Mouse (Mus musculus) heart, postnatal 10 days (tissue): Measurements from ENCODE around the gene Chchd4. TPM values are rescaled to one million over a fixed set of nuclear protein-coding genes. Genes with fewer than 3 reads are reported as not detected.
"Not testable (repeated sequence)": the region's sequence is repeated elsewhere in the genome, so short reads cannot be mapped to it uniquely, and the experiment has no call there.

ENCODE experiments used
- DNase-seq, 2 experiments: peaks; one replicate each; pipeline ENCODE4 v3.0.0; 2021
- intact Hi-C: fragments of 180-260 bp; cut with DNase I; formaldehyde crosslinking; loops from one replicate; pipeline ENCODE4 v1.15.1; 2025
- total RNA-seq, 2 experiments: library from RNA; stranded (reverse); gene quantifications; 2 replicates each; pipeline ENCODE4 v1.2.3; 2021

The Chchd4 gene
- total RNA-seq, 2 experiments from 2014 or later, result 16.9 to 17.4 TPM

DNA sequence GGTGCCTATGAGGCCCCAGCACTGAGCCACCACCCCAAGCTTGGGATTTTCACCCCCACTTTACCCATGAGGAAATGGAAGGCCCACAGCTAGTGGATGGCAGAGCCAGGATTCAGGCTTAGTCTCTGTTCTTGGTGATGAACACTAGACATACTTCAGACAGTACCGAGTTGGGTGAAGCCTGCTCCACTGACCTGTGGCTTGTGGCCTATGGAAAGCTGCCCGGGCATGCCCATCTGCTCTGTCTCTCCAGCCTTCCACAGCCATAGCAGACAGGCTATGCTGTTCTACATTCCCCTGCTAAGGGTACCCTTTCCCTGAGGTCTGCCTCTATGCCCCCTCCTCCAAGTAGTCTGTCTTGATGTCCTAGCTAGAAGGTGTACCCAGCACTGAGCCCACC is 3.2 kb upstream of the Chchd4 start:
- intact Hi-C loops, result no loop called here
- DNase-seq, result no peak

DNA sequence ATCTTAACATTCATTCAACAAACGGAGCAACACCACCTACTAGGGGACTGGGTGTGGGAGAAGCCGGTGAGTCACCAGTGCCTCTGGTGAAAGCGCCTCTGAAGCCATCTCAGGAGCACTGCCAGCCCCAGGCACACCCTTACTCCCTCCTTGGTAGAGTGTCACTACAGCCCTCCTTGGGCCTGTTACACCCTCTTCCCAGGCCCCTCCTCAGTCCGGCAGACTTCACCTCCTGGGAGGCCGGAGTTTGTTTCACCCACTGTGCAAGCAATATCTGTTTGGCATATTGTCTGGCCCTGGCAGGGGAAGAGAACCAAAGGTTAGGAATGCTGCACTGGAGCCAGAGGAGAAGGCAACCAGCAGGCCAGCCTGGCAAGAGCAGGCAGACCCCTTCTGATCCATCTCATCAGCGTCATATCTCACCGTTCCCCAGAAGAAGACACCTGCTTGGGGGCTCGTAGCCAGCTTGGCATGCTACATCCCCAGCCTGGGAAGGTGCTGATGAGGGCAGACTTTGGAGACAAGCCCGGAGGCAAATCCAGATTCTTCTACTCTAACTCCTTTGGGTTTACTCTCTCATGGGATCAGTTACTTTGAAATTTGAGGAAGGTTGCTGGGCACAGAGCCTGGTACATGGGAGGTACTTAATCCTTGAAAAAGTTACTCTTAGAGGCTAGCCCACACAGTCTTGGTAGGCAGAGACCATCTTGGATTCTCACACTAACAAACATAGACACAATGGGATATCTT is 1.3 kb upstream of the Chchd4 start:
- intact Hi-C loops, result no loop called here
- peak; percentile 42 for DNase-seq

DNA sequence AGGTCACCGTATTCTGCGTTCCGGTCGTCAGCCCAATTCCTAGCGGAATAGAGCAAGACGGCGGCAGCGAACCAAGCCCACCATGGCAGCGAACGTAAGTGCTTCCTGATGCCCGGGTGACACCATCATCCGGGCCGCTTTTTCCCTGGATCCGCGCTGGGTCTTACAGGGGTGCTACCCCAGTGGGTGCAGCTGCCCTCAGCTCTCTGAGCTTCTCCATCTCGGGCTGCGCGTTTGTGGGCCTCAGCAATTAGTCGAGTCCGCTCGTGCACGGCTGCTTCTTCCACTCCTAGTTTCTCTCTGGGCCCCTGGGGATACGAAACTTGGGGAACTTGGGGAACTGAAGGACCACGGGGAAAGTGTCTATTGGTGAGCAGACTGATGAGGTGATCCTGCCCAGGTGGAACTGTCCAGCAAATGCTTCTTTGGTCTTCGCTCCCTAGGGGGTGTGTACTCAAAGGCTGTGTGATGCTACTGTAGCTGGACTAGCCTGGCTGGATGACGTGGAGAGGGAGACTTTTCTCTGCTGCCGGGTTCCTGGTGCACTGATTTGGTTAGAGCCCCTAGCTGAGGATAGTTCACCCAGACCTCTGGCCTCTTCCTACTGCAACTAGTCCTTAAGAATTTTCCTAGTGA is 577 bp upstream of the Chchd4 start:
- intact Hi-C loops, result no loop called here

DNA sequence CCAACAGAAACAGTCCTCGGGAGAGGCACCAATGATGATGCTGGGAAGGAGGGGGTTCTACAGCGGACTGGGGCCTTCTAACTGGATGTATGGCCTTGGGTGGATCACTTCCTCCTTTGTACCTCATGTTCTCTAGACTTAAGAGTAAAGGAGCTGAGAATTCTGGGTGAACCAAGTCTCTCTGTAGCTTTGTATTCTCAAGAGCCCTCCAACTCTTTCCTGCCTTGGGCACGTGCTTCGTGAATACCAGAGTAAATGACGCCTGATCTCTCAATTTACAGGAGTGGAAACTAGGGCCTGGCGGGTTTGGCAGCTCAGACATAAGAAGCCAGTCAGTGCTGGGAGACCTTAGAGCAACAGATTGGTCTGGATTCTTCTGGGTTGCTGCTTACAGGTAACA is 1.0 kb downstream of the Chchd4 start:
- no peak for DNase-seq
- intact Hi-C loops, result no loop called here

More for the DNA sequence above, 577 bp upstream of the Chchd4 start:
- DNase-seq, result no peak

DNA sequence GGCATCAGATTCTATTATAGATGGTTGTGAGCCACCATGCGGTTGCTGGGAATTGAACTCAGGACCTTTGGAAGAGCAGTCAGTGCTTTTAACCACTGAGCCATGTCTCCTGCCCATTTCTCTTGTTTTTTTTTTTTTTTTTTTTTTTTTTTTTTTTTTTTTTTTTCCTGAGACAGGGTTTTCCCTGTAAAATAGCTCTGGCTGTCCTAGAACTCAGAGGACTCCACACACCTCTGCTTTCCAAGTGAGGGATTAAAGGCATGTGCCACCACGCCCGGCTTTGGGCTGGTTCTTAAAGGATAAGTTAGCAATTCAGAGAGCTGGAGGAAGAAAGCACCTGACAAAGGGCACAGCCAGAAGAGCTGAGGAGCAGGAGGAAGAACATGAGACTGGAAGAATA is 1.9 kb downstream of the Chchd4 start:
- intact Hi-C loops, DNase-seq: not testable (repeated sequence)

DNA sequence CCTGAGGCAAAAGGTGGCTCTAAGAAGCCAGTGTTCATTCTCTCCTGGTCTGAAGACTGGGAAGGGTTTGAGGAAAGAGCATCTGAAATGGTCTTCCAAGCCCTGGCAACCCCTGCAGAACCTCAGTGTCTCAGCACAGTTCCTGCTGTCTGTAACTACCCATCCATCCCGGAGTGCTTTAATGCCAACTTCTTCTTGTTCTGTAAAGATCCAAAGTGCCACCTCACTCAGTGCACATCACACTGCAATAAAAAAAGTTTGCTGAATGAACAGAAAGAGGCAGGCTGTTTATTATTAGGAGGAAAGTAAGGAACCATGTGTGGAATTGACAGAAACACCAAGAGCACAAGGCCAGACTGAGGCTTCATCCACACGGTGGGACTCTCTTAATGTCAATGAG is 2.6 kb downstream of the Chchd4 start:
- intact Hi-C loops, result no loop called here

DNA sequence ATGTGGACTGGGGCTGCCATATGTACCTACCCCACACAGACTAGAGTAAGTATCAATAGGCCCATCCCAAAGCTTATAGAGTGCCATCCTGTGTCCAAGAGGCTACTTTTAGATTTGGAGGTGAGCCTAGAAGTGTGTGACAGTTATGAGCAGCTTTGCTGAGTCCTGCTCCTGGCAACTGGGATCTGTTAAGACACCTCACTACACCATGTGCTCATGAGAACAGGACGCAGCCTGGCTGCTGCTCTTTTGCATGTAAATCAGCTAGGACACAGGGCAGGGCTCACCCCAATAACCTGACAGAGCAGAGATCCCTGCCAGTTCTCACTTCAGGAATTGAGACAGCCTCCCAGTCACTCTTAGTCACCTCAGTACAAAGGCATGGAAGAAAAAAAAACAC is 6.2 kb downstream of the Chchd4 start:
- intact Hi-C loops, result no loop called here
- no peak for DNase-seq

More for the DNA sequence above, 2.6 kb downstream of the Chchd4 start:
- DNase-seq, result no peak

DNA sequence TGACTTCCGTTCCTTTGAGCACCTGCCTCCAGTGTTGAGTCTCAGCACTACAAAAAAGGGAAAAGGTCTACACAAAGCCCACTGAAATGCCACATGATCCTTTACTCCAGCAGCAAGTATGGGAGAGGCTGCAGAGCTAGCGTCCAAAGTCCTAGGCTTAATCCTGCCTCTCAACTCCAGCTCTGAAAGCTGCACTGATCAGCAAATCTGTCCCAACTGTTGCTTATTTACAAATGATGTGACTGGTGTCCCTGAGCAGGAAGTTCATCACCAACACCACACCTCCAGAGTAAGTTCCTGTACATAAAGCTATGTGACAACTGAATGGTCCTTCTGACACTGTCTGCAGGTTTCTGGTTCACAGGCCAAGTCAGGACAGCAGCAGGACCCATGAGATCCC is 7.6 kb downstream of the Chchd4 start:
- no peak for DNase-seq
- intact Hi-C loops, result no loop called here

DNA sequence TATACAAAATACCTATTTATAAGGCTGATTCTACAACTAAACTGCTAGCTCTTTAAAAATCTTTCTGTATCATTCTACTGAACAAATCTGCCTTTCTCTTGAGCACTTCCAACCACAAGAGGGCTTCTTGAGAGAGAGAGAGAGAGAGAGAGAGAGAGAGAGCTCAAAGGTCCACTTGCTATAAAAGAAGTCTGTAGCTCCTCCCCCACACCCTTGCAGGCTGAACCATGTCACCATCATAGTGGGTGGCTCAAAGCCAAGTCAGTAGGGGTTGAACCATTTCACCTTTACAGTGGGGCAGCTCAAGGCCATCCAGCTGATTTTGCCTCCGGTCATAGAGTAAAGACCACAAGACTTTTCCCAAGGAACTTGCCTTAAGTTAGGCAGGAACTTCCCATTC is 13.9 kb downstream of the Chchd4 start:
- no peak for DNase-seq

DNA sequence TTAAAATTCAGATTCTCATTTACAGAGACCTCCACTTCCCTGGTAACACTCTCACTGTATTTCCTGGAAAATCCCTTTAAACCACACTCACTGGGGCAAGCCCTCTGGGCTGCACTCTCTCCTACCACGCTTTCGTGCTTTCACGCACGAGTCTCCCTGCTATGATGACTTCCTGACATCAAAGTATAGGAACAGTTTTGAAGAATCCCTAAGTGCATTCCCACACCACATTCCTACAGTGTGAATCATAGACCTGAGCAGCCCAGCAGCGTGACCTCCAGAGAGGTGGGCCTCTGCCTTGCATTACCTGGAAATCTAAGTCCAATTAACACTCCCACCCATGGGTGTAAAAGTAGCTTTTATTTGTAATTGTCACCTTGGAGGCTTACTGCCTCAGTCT is 18.8 kb downstream of the Chchd4 start:
- no peak for DNase-seq
- intact Hi-C loops, result no loop called here

More for the DNA sequence above, 13.9 kb downstream of the Chchd4 start:
- intact Hi-C loops, result no loop called here

DNA sequence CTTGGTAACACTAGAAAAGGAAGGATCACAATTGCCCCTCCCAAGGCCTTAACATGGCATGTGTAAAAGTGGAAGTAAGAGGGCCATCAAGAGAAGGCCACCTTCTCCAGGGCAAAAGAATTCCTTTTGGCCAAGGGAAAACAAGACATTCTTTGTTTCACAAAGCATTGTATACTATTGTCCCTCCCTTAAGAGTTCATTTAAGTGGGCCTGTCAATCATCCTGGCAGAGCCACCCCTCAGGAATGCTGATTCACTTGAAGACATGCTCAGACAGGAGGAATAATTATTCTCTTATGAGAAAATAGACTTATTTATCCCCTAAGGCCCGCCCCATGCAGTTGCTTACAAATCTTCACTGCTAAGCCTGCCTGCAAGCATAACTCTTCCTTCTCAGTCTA is 21.3 kb downstream of the Chchd4 start:
- intact Hi-C loops, result no loop called here

DNA sequence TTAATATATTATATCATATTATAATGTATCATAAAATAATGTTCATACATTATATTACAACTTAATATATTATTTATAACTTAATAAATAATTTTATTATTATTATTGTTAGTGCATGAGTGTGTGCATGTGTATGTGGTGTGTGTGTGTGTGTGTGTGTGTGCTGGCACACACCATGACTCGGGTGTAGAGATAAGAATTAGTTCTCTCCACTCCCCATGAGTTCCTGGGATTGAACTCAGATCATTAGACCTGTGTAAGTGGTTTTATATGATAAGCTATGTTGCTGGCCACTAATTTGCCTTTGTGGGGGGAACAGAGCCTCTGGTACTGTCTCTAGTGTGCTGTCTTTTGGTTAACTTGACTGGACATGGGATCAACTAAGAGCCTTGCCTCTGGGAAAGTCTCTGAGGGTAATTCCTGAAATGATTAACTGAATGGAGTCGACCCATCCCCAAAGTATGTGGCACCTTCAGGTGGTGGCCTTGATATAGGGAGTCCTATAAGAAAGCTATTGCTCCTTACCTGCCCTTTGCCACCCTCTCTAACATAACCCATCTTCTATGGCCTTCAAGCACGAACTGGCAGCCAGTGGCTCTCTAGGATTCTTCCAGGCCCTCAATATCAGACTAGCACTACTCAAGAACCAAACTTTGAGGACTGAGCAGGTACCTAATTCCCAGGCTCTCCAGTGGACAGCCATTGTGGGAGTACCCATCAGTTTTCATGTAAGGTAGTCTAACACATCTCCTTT is 23.7 kb downstream of the Chchd4 start:
- intact Hi-C loops, result no loop called here
- no peak for DNase-seq

More for the DNA sequence above, 21.3 kb downstream of the Chchd4 start:
- DNase-seq, result no peak

DNA sequence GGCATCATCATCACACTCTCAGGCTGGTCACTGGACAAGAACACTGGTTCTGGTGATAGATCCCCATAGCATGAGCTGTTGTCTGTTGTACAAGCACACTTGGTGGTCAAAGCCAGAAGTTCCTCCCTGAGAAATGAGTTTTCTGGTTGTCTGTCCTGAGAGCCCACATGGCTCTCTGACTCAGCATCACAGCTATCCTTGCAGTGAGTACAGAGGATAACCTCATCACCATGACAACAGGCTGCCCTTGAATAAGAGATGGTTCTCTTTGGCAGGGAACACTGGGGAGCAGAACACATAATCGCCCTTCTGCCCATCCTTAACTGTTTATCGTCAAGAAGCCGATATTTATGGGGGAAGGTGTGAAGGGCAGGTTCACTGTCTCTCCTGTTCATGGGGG is 28.0 kb downstream of the Chchd4 start:
- no peak for DNase-seq
- intact Hi-C loops, result no loop called here

DNA sequence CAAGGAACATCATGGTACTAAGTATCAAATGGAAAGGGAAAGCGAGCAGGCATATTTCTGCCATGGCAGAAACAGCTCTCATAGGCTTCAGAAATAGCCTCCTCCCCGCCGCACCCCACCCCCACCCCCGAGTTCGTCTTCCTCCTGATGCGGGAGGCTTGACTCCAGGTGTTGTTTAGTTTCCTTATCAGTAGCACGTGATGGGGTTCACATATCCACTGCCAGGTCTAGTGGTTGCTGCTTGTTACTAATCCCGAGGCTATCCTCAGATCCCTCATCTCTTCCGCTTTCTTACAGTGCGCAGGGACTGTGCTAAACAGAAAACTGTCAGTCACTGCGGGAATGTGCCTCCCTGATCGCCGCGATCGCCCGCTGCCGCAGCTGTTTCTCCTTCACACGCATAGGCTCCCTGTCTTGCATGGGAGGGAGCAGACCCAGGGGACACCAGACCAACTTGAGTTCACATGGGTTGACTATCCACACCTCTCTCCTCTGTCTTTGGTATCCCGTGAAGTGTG is 32.1 kb downstream of the Chchd4 start:
- DNase-seq, result peak in 1 of 2 experiments; percentile 7
- intact Hi-C loops, result no loop called here

DNA sequence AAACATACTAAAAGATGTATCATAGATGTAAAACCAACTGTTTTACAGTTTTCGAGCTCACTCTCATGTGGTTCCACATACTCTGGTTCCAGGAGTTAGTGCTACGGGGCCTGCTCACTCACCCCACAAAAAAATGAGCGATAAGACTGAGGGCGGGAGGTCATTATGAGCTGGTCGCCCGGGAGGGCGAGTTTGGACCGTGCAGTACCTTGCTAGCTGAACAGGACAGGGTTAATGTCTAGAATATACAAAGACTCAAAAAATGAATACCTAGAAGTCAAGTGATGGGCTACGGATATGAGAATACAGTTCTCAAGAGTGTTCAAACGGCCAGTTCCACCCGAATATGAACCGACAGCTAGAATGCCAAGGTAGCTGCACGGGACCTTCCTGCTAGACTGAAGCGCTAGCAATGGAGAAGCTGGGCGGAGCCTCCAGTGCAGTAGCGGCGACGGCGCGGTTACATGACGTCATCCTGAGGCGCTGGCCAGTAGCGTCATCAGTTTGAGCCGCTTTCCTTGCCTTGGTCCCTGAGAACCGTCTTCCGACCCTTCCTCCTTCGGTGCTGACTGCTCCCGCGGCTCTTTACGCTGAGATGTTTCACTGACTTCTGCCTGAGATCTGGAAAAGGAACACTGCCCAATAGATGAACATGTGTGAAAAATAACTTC is 32.7 kb downstream of the Chchd4 start:
- peak; percentile 97 to 98 for DNase-seq
- intact Hi-C loops, result no loop called here

DNA sequence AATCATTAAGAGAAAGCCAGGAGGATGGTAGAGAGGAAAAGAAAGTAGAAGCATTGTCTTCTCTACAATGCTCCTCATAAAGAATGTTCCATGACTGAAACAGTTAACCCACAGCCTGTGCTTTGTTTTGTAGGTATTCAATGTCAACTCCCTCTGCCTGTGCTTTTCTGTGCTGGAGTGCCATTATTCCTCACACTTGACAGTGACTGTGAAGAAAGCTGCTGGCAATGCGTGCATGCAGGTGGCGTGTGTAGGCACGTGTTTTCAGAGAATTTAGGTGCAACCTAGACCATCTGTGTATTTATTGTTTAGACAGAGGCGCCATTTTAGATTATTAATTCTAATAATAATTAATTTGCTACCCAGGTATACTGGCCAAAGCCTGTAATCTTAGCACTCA is 49.2 kb downstream of the Chchd4 start:
- intact Hi-C loops, result no loop called here

DNA sequence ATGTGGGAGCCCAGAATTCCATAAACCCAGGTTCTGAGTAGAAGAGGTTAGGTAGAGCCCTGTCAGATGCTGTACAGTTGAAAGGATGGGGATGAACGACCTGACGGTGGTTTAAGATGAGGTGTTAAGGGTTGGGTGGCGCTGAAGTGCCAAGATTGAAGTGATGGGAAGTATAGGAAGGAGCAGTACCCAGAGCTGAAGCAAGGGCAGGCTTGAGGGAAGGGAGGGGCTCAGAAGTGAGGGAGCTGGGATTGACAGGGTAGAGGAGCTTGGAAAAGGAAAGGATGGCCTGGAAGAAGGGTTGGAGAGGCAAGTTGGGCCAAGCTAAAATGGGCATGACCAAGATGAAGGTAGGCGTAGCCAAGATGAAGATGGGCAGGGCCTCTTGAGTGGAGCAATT is 51.7 kb downstream of the Chchd4 start:
- no peak for DNase-seq
- intact Hi-C loops, result no loop called here

More for the DNA sequence above, 49.2 kb downstream of the Chchd4 start:
- no peak for DNase-seq

DNA sequence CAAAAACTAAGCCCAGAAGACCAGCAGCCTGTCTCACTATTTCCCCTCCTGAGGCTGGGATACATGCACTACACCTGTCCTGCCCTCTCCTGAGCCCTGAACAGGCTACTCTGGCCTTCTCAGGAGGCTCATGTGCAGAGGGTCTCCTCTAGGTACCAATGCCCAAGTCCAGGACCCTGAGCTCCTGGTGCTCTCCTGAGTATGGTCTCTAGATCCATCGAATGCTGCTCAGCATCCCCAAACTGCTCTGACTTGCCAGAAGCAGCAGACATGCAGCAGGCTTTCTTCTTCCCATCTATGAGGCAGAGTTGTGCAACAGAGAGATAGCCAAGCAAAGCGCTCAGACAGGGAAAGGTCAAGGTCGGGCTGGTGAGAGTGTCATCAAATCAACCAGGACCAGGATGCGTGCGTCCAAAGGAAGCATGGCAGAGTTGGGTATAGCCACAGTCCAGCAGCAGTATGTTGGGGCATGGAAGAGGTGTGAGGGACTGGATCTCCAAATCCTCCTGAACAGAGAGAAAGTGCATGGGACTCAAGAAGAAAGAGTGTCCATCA is 56.0 kb downstream of the Chchd4 start:
- no peak for DNase-seq

DNA sequence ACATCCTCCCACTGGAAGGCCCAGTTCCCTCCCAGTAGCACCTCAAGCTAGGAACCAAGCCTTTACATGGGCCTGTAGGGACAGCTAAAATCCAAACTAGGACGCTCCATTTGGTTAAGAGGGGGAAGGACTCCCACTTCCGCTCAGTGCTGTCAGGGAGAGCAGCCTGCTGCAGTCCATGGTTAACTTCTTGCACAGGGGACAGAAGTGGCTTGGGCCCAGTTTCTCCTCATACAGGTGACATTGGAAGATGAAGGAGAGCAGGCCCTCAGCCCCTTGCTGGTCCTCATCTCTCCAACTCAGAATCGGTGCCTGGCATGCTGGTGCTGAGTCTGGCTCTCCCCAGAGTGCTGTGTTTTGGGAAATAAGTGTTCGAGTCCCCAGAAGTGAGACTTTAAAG is 57.2 kb downstream of the Chchd4 start:
- intact Hi-C loops, result no loop called here
- no peak for DNase-seq

More for the DNA sequence above, 56.0 kb downstream of the Chchd4 start:
- intact Hi-C loops, result no loop called here

DNA sequence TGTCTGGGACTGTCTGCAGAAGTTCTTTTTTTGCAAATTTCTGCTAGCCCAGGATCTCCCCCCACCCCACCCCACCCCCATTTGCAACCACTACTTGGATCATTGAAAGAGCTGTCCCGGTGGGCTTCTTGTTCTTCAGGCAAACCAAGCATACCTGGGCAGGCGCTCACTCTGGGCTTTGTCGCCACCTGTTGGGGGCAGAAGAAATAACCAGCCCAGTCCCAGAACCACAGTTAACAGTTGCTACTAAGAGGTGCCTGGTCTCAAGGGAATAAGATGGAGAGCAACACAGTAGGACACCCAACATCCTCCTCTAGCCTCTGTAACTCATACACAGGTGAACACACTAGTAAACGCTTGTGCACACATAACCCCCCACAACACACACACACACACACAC is 58.5 kb downstream of the Chchd4 start:
- DNase-seq, result peak; percentile 31 to 59
- intact Hi-C loops, result loop anchor here (5.0 kb wide), 1 partner anchor 248 kb away; no protein-coding TSS in a partner anchor
